Mouse (Mus musculus) brain, embryonic 14.5 days (tissue): ENCODE measurements around the gene Cd79b.

Source experiments
- CTCF ChIP-seq: fragments of 200-500 bp; IDR thresholded peaks from 2 replicates; pipeline ENCODE4 v1.5.1; 2012; ENCODE audit warnings: inconsistent platforms, mild to moderate bottlenecking, moderate library complexity, borderline replicate concordance; ENCODE audit not compliant: insufficient read depth, insufficient read length; ENCODE audit errors: extremely low read depth
- POLR2A ChIP-seq: fragments of 200-500 bp; IDR thresholded peaks from 2 replicates; pipeline ENCODE4 v1.6.1; 2012; ENCODE audit warnings: mild to moderate bottlenecking, inconsistent platforms, borderline replicate concordance; ENCODE audit not compliant: poor library complexity, insufficient read depth, insufficient read length, severe bottlenecking; ENCODE audit errors: extremely low read depth

DNA sequence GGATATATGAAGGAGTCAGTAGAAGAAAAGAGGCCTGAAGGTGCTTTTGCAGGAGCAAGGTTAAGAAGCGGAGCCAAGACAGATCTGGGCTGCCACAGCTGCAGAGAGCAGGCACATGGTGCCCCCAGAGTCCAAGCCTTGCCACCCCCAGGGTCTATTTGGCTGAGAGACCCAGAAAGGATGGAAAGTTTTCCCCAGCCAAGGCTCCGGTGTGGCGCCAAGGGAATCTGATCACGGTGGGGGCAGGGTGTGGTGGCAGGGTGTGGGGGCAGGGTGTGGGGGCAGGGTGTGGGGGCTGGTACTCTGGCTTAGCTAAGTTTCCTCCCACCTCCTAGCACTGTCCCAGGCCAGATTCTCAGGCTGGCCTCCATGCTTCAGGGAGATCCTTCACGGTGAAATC is 14.0 kb upstream of the Cd79b start:
- TF ChIP-seq CTCF, result no peak
- TF ChIP-seq POLR2A, result no peak
